Mouse (Mus musculus) cerebellum, adult 2 months (tissue): ENCODE results near the gene Fbxw2.

Experiments used
- CTCF ChIP-seq: fragments of 200-500 bp; IDR thresholded peaks from 2 replicates; pipeline ENCODE4 v1.5.1; 2011; ENCODE audit warnings: low read depth, mild to moderate bottlenecking, control low read depth, low read length, moderate library complexity, borderline replicate concordance; ENCODE audit not compliant: insufficient read depth
- POLR2A ChIP-seq: fragments of 200-500 bp; IDR thresholded peaks from 2 replicates; pipeline ENCODE4 v1.6.1; 2011; ENCODE audit warnings: low read length, control low read depth, borderline replicate concordance; ENCODE audit not compliant: insufficient read depth

GRCm38 (mm10) chr2:34762174-34762573 lies 63.9 kb downstream of the Fbxw2 start:
- TF ChIP-seq CTCF (no peak), POLR2A (no peak)
